Mouse (Mus musculus): ENCODE data around the gene Lamb1. TPM values are rescaled to one million over a fixed set of nuclear protein-coding genes. Genes with fewer than 3 reads are reported as not detected.

Gene Lamb1
- polyA plus RNA-seq, 1 experiment from 2014 or later = 71.9 TPM

GRCm38 (mm10) chr12:31293361-31294142 is 28.5 kb downstream of the Lamb1 start:
- no peak for ATAC-seq (ENCODE audit: low FRiP score, low read depth)
- Histone ChIP-seq H3K9me3 (no peaks in the 10 kb centered on the region), H3K4me1 (peaks cover 29% of the 10 kb centered on the region), H3K4me2 (replicated peaks) (no peak overlapping the region), H3K36me3 (peaks cover 48% of the 10 kb centered on the region), H3K4me3 (no peak overlapping the region), H3K27me3 (no peaks in the 10 kb centered on the region), H3K27ac (no peak overlapping the region), H3K9ac (no peak overlapping the region)
- WGBS = 66% methylated on average over 15 of the region's 15 CpGs

GRCm38 (mm10) chr12:31294526-31294925 is 29.5 kb downstream of the Lamb1 start:
- Histone ChIP-seq H3K9ac (no peak overlapping the region), H3K9me3 (no peaks in the 10 kb centered on the region), H3K27me3 (no peaks in the 10 kb centered on the region), H3K4me1 (peaks cover 29% of the 10 kb centered on the region), H3K4me2 (replicated peaks) (0 out of 2 replicates have a peak overlapping the region, but pooled peaks have one; percentile 1), H3K27ac (peak overlapping the region; percentile 22; the same call in 1 of the 2 replicates), H3K36me3 (peaks cover 48% of the 10 kb centered on the region), H3K4me3 (no peak overlapping the region)
- 35% methylated on average over 10 of the region's 10 CpGs for WGBS
- ATAC-seq (ENCODE audit: low FRiP score, low read depth) = no peak

DNA sequence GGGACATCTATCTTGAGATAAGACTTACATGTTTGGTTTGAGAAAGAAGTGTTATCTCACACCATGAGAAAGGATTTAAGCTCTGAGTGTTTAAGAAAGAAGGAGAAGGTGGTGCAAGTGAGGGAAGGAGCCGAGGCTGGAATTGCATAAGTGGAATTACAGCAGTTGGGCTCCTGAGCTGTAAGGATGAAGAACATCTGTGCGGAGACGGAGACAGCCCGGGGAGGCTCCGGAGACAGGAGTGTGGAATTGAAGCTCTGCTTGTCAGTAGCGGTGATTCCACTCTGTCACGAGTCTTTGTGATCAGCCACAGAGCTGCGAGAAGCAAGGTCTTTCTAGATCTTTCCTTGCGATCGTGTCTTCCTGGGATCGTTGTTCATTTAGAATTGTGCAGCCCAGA is 30.0 kb downstream of the Lamb1 start:
- H3K27me3 ChIP-seq = no peaks in the 10 kb centered on the region
- no peak overlapping the region for H3K4me3 ChIP-seq
- no peak for ATAC-seq (ENCODE audit: low FRiP score, low read depth)
- WGBS = 41% methylated on average over 11 of the region's 11 CpGs
- peak overlapping the region; percentile 1; the same call in 1 of the 2 replicates for H3K4me2 ChIP-seq (replicated peaks)
- H3K9ac ChIP-seq = no peak overlapping the region
- H3K4me1 ChIP-seq = peaks cover 29% of the 10 kb centered on the region
- H3K9me3 ChIP-seq = no peaks in the 10 kb centered on the region
- H3K36me3 ChIP-seq = peaks cover 52% of the 10 kb centered on the region
- H3K27ac ChIP-seq = peak overlapping the region; percentile 22; the same call in 1 of the 2 replicates

GRCm38 (mm10) chr12:31295505-31295904 is 30.5 kb downstream of the Lamb1 start:
- H3K9ac ChIP-seq = no peak overlapping the region
- H3K27ac ChIP-seq = no peak overlapping the region
- peaks cover 52% of the 10 kb centered on the region for H3K36me3 ChIP-seq
- WGBS = 9% methylated on average over 3 of the region's 3 CpGs
- H3K4me2 ChIP-seq (replicated peaks) = 0 out of 2 replicates have a peak overlapping the region, but pooled peaks have one; percentile 1
- H3K9me3 ChIP-seq = no peaks in the 10 kb centered on the region
- peaks cover 29% of the 10 kb centered on the region for H3K4me1 ChIP-seq
- peak; percentile 57; the same call in 1 of the 2 replicates for ATAC-seq (ENCODE audit: low FRiP score, low read depth)
- H3K27me3 ChIP-seq = no peaks in the 10 kb centered on the region
- no peak overlapping the region for H3K4me3 ChIP-seq

DNA sequence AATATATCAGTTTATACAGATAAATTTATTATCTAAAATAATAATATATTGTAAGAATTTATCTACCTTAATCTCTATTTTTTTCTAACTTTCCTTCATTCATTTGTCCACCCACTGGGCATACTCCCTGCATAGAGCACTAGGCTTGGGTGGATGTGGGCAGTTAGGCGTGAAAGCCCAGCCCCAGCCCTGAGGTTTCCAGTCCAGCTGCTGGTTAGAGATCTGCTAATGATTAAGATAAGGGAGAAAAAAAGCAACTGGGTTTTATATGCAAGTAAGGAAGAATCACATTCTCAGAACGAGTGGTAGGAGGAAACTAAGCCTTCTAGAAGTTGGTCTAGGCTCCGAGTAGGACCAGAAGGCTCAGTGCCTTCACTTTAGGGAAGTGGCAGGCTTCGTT is 31.1 kb downstream of the Lamb1 start:
- Histone ChIP-seq H3K27ac (peak overlapping the region; percentile 44; the same call in 1 of the 2 replicates), H3K27me3 (no peaks in the 10 kb centered on the region), H3K4me3 (no peak overlapping the region), H3K4me1 (peaks cover 29% of the 10 kb centered on the region), H3K4me2 (replicated peaks) (no peak overlapping the region), H3K9me3 (no peaks in the 10 kb centered on the region), H3K9ac (no peak overlapping the region), H3K36me3 (peaks cover 52% of the 10 kb centered on the region)
- WGBS = 38% methylated on average over 4 of the region's 4 CpGs
- no peak for ATAC-seq (ENCODE audit: low FRiP score, low read depth)

DNA sequence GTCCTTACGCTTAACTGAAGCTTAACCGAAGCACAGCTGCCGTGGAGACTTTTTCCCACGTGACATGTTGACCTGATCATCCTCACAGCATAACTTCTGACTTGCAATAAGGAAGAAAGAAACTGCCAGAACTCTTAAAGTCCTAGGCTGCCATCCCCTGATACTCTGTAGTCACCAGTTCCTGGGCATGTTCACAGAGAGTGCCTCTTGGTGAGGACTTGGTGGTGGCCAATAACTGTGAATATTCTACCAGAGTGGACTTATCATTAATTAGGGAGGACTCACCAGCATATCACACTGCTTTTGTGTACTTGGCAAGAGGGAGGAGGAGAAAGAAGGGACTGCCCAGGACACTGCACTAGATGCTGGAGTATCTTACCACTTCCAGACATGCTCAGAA is 33.1 kb downstream of the Lamb1 start:
- no peak overlapping the region for H3K9ac ChIP-seq
- H3K4me3 ChIP-seq = no peak overlapping the region
- no peak overlapping the region for H3K27ac ChIP-seq
- no peak overlapping the region for H3K4me2 ChIP-seq (replicated peaks)
- WGBS = 90% methylated on average over 4 of the region's 4 CpGs
- no peak for ATAC-seq (ENCODE audit: low FRiP score, low read depth)
- peaks cover 62% of the 10 kb centered on the region for H3K36me3 ChIP-seq
- H3K27me3 ChIP-seq = no peaks in the 10 kb centered on the region
- peaks cover 37% of the 10 kb centered on the region for H3K4me1 ChIP-seq
- no peaks in the 10 kb centered on the region for H3K9me3 ChIP-seq

- 85% methylated on average over 8 of the region's 8 CpGs for WGBS
- H3K4me2 ChIP-seq (replicated peaks) = no peak overlapping the region
- no peak for ATAC-seq (ENCODE audit: low FRiP score, low read depth)
- no peak overlapping the region for H3K9ac ChIP-seq
- H3K36me3 ChIP-seq = peaks cover 66% of the 10 kb centered on the region
- no peaks in the 10 kb centered on the region for H3K9me3 ChIP-seq
- no peaks in the 10 kb centered on the region for H3K27me3 ChIP-seq
- no peak overlapping the region for H3K4me3 ChIP-seq
- H3K4me1 ChIP-seq = peaks cover 36% of the 10 kb centered on the region
- no peak overlapping the region for H3K27ac ChIP-seq
Observed at GRCm38 (mm10) chr12:31298530-31298929, 33.5 kb downstream of the Lamb1 start.

GRCm38 (mm10) chr12:31299126-31299525 is 34.1 kb downstream of the Lamb1 start:
- H3K9me3 ChIP-seq = no peaks in the 10 kb centered on the region
- H3K4me2 ChIP-seq (replicated peaks) = no peak overlapping the region
- no peak overlapping the region for H3K9ac ChIP-seq
- no peaks in the 10 kb centered on the region for H3K27me3 ChIP-seq
- H3K27ac ChIP-seq = no peak overlapping the region
- H3K4me3 ChIP-seq = no peak overlapping the region
- no peak for ATAC-seq (ENCODE audit: low FRiP score, low read depth)
- peaks cover 72% of the 10 kb centered on the region for H3K36me3 ChIP-seq
- peaks cover 32% of the 10 kb centered on the region for H3K4me1 ChIP-seq
- 89% methylated on average over 3 of the region's 3 CpGs for WGBS

DNA sequence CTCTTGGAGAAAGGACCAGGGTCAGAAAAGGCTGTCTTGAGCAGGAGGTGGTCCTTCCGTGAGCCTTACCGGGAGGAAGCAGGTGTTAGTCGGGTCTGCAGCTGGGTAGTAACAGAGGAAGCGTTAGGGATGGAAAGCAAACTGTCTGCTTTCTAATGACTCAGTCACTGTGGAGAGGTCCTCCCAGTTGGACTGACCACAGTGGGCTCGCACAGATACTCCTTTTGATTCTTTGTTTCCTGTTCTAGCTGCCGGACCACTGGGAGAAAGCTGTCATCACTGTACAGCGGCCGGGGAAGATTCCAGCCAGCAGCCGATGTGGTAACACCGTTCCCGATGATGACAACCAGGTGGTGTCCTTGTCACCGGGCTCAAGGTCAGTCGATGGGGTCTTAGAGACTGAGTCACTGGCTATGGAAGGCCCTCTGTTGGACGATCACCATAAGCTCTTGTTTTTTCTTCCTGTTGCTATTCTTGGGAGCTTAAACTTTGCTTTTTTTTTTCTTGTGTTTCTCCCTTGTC is 34.7 kb downstream of the Lamb1 start:
- Histone ChIP-seq H3K4me3 (no peak overlapping the region), H3K4me2 (replicated peaks) (no peak overlapping the region), H3K9ac (no peak overlapping the region), H3K36me3 (peaks cover 73% of the 10 kb centered on the region), H3K4me1 (peaks cover 25% of the 10 kb centered on the region), H3K27me3 (no peaks in the 10 kb centered on the region), H3K9me3 (no peaks in the 10 kb centered on the region), H3K27ac (no peak overlapping the region)
- ATAC-seq (ENCODE audit: low FRiP score, low read depth) = no peak
- WGBS = 86% methylated on average over 14 of the region's 14 CpGs

DNA sequence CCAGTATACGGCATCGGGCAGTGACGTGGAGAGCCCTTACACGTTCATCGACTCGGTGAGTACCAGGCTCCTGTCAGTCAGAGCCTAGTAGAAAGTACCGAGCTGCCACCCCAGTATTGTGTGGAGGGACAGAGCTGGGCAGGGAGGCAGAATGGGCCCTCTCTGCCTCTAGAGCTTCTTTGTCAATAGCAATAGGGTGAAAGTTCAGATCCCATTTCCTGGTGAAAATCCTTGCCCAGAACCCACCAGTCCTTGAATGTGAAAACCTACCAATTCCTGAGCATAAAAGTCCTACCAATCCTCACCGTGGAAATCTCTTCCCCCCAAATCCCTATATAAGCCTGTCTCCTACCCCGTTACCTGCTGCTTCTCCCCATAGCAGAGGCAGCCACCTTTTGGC is 35.2 kb downstream of the Lamb1 start:
- WGBS = 95% methylated on average over 9 of the region's 9 CpGs
- H3K36me3 ChIP-seq = peaks cover 78% of the 10 kb centered on the region
- no peak overlapping the region for H3K4me2 ChIP-seq (replicated peaks)
- no peak overlapping the region for H3K9ac ChIP-seq
- ATAC-seq (ENCODE audit: low FRiP score, low read depth) = no peak
- H3K9me3 ChIP-seq = no peaks in the 10 kb centered on the region
- H3K27me3 ChIP-seq = no peaks in the 10 kb centered on the region
- H3K27ac ChIP-seq = no peak overlapping the region
- peaks cover 20% of the 10 kb centered on the region for H3K4me1 ChIP-seq
- H3K4me3 ChIP-seq = no peak overlapping the region

GRCm38 (mm10) chr12:31302266-31302665 is 37.2 kb downstream of the Lamb1 start:
- no peak for ATAC-seq (ENCODE audit: low FRiP score, low read depth)
- Histone ChIP-seq H3K36me3 (peaks cover 97% of the 10 kb centered on the region), H3K9me3 (no peaks in the 10 kb centered on the region), H3K9ac (no peak overlapping the region), H3K4me1 (0 out of 2 replicates have a peak, but pooled peaks cover 8% of the 10 kb centered on the region), H3K4me3 (no peak overlapping the region), H3K27me3 (no peaks in the 10 kb centered on the region), H3K27ac (no peak overlapping the region), H3K4me2 (replicated peaks) (no peak overlapping the region)
- 35% methylated on average over 5 of the region's 5 CpGs for WGBS

DNA sequence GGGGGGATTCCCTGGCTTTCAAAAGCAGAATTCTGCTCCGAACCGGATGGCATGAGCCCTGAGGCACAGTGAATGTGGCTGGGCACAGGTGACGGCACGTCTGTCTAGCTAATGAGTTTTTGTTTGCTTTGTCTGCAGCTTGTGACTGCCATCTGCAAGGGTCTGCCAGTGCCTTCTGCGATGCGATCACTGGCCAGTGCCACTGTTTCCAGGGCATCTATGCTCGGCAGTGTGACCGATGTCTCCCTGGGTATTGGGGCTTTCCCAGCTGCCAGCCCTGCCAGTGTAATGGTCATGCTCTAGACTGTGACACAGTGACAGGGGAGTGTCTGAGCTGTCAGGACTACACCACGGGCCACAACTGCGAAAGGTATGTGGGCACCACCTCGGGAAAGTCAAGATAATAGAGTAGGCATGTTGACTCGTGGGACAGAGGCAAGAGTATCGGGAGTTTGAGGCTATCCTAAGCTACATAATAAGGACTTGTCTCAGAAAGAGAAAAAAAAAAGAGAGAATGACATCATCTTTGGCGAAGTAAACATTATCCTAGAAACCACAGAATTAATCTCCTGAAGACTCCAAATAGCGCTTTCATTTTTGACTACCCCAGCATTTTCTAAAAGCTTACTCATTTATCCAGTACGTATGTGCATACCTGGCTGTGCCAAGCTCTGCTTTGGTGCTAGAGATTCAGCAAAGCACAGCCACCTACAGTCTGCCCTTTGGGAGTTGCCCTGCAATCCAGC is 37.9 kb downstream of the Lamb1 start:
- peaks cover 99% of the 10 kb centered on the region for H3K36me3 ChIP-seq
- no peaks in the 10 kb centered on the region for H3K27me3 ChIP-seq
- H3K4me1 ChIP-seq = 0 out of 2 replicates have a peak, but pooled peaks cover 8% of the 10 kb centered on the region
- H3K9ac ChIP-seq = no peak overlapping the region
- H3K4me2 ChIP-seq (replicated peaks) = no peak overlapping the region
- H3K9me3 ChIP-seq = no peaks in the 10 kb centered on the region
- ATAC-seq (ENCODE audit: low FRiP score, low read depth) = no peak
- H3K27ac ChIP-seq = no peak overlapping the region
- H3K4me3 ChIP-seq = no peak overlapping the region
- WGBS = 86% methylated on average over 16 of the region's 16 CpGs
